Mouse (Mus musculus) adrenal gland, postnatal 36 days (tissue): Measurements from ENCODE around the gene Bricd5. TPM values are rescaled to one million over a fixed set of nuclear protein-coding genes. Genes with fewer than 3 reads are reported as not detected.
"Not testable (repeated sequence)": the region's sequence is repeated elsewhere in the genome, so short reads cannot be mapped to it uniquely, and the experiment has no call there.

ENCODE experiments used
- DNase-seq, 2 experiments: peaks; one replicate each; pipeline ENCODE4 v3.0.0; 2021; ENCODE audit warnings: mixed read lengths in 1 of 2
- long read RNA-seq, 2 experiments: library from polyadenylated mRNA; stranded (forward); transcript quantifications; one replicate each; pipeline ENCODE4 v2.0.0; 2021; ENCODE audit warnings: borderline sequencing depth in 2 of 2
- total RNA-seq, 2 experiments: library from RNA; stranded (reverse); gene quantifications; 2 replicates each; pipeline ENCODE4 v1.2.3; 2021

Bricd5 gene
- total RNA-seq: under 1 TPM; 0.30 to 0.46 TPM
- long read RNA-seq, experiment 1: 0 reads
- long read RNA-seq, experiment 2: 0 reads

- DNase-seq: no peak
Measured at GRCm38 (mm10) chr17:24473612-24474275, at the start of gene Bricd5. Bricd5 (plus strand) TSS chr17:24473884.

GRCm38 (mm10) chr17:24424489-24424888, 49.2 kb upstream of the Bricd5 start:
- no peak for DNase-seq

GRCm38 (mm10) chr17:24425326-24425725, 48.4 kb upstream of the Bricd5 start:
- DNase-seq: not testable (repeated sequence)

GRCm38 (mm10) chr17:24425905-24426304, 47.8 kb upstream of the Bricd5 start:
- DNase-seq: no peak

DNA sequence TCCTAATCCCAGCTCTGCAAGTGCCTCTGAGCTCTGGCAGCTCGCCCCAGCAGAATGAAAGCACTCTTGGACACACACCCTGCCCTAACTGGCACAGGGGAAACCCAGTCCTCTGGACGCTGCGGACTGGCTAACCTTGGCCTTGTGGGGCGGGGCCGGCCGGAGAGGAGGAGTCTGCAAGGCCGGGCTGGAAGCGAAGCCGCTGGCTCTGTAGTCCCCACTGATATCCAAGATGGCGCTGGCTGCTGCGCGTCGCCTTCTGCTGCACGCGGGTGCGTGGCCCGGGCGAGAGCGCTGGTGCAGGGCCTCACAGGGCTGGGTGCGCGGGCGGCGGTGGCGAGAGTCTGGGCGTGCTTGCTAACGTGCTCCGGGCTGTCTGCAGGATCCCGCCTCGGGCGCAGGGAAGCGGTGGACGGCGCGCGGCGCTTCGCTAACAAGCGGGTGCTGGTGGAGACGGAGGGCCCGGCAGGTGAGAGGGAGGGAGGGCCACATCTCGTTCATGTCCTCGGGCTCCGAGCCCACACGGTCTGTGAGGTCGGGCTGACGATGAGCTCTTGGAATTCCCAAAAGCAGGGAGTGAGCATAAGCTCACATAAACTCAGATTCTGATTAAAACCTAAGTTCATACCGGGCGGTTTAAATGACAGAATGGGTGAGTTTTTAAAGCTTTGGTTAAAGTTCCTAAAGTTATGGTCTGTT, 47.1 kb upstream of the Bricd5 start, which contains the start of gene Eci1:
Gene Eci1 (plus strand): TSS at position 171 of the 699 bp plus-strand sequence.
- DNase-seq: peak; percentile 99

DNA sequence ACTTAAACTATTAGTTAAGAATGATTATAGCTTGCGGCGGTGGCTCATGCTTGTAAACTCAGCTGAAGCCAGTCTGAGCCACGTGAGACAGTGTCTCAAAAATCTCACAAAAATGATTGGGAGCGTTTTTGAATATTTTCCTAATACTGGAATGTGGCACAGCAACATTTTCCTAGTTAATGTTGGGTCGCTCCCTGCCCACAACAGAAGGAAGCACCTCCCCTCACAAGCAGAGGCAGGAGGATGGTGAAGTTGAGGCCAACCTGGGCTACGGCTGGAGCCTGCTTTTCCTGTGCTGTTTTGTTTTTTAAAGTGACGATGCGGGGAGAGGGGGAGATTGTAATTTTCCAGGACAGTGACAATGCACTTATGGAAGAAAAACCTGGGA, 46.5 kb upstream of the Bricd5 start:
- DNase-seq: peak in 1 of 2 experiments; percentile 30

GRCm38 (mm10) chr17:24429201-24429983, 44.3 kb upstream of the Bricd5 start:
- peak; percentile 38 to 66 for DNase-seq

- DNase-seq: no peak
Measured at GRCm38 (mm10) chr17:24437016-24437415, 36.7 kb upstream of the Bricd5 start.

- DNase-seq: peak; percentile 30
Measured at GRCm38 (mm10) chr17:24440377-24440776, 33.3 kb upstream of the Bricd5 start.

DNA sequence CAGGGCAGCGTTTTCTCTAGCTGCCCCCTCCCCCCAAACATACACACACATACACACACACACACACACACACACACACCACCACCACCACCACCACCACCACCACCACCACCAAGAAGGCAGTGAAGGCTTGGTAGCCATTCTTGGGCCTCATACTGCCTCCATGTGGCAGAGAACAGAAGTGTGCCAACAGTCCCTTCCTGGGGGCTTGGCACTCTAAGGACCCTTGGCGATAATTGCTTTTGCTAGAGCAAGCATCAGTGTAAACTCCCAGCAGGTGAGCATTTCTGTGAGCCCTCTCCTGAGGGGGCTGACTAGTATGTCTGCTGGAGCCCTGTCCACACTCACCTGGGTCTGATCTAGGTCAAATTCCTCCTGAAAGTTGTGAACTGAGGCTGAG, 32.5 kb upstream of the Bricd5 start:
- no peak for DNase-seq

- DNase-seq: no peak
Measured at GRCm38 (mm10) chr17:24442107-24442506, 31.6 kb upstream of the Bricd5 start.

DNA sequence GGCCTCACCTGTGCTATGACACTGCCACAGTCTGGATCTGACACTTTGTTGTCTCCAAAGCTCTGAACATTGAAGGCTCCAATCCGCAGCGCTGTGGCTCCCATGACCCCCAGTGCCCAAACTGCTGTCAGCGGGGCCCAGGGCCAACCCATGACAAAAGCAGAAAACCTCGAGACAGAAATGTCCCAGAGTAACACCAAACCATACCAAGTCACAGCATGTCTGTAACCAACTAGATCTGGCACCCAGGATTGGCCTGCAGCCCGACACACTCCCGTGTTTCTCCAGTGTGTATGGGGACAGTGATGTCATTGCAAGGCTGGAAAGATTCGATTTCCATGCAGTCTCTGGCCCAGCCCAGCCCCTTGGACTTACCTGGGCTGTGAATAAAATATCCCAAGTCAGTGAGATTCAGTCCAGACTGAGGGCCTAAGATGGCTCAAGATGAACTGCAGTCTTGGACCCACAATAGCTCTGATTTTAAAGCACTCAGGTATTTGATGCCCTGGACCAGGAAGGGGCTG, 31.0 kb upstream of the Bricd5 start, which contains the start of gene Dnase1l2:
Gene Dnase1l2 (minus strand): TSS at position 474 of the 524 bp plus-strand sequence.
- no peak for DNase-seq

DNA sequence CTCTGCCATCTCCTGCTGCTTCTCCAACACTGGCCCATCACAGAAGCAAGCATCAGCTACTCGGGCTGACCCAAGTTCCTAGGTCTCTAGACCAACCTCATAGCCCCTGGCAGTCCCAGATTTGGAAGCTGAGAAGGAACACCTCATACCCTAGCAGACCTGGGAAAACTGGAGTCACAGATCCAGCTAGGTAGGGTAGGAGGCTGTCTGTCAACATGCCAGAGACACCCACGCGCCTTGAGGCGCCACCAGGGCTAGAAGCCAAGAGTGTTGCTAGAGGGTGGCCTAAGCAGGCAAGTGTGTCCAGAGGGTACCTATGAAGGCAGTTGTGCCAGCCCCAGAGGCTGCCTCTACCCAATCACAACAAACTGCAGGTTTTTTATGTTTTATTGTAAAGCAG, 30.3 kb upstream of the Bricd5 start:
- DNase-seq: no peak

GRCm38 (mm10) chr17:24446590-24446989, 27.1 kb upstream of the Bricd5 start:
- no peak for DNase-seq

DNA sequence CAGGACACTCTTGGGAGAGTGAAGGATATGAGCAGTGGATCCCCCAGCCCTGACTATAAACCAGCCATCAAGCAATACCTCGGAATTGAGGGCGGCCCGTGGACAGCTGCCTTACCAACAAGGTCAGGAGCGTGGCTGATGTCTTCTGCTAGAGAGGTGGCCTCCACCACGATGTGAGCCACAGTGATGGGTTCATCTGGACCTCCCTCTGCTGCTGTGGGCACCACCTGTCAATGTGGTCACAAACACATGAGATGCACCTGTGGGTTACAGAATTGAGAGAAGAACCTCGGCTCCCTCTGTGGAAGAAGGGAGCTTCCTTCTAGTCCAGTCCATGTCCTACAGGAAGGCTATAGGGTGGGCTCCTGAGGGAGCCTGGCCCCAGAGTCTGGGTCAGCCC, 24.2 kb upstream of the Bricd5 start:
- no peak for DNase-seq

DNA sequence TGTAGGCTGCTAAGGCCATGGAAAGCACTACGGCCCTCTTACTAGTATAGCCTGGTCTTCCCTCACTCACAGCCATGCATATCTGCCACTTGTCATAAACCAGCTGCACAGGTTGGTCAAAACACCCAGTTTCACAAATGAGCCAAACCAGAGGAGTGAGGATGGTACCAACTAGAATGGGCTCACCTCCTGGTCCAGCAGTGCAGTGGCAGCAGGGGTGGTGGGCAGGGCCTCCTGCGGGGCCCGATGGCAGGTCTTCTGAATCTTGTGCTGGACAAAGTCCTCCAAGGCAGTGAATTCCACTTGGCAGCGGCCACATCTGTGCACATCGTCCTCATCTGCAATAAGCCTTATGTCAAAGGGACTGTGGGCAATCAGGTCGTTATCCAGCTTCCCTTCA, 22.5 kb upstream of the Bricd5 start:
- no peak for DNase-seq

- no peak for DNase-seq
Measured at GRCm38 (mm10) chr17:24453372-24453771, 20.3 kb upstream of the Bricd5 start.

GRCm38 (mm10) chr17:24454218-24454755, 19.4 kb upstream of the Bricd5 start:
- DNase-seq: no peak

- DNase-seq: peak; percentile 99 to 100
Measured at GRCm38 (mm10) chr17:24454756-24455522, 18.7 kb upstream of the Bricd5 start.

DNA sequence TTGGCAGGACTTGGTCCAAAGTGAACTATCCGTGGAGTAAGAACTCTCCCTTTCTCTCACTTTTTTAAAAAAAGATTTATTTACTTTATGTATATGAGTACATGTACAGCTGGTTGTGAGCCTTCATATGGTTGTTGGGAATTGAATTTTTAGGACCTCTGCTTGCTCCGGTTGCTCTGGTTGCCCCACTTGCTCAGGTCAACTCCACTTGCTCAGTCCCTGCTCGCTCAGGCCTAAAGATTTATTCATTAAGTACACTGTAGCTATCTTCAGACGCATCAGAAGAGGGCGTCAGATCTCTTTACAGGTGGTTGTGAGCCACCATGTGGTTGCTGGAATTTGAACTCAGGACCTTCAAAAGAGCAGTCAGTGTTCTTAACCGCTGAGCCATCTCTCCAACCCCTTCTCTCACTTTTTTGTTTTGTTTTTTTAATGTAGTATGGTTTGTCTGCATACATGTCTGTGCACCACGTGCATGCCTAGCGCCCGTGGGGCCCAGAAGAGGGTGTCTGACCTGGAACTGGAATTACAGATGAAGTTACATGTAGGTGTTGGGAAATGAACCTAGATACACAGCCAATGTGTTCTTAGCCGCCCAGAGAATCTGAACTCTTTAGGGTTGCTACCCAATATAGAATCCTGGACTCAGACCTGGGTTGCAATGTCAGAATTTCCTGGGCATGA, 18.0 kb upstream of the Bricd5 start:
- DNase-seq: not testable (repeated sequence)

DNA sequence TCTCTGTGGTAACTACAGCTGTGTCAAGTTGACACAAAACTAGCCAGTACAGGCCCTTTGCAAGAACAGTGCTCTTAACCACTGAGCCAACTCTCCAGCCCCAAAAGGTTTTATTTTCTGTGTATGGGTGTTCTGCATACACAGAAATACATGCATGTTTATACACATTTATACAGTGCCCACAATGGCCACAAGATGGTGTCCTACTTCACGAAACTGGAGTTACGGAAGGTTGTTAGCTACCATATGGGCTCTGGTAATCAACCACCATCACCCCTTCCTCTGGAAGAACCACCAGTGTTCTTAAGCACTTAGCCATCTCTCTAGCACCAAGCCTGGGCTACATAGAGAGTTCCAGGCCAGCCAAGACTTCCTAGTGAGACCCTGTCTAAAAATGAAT, 12.1 kb upstream of the Bricd5 start:
- DNase-seq: no peak
